Mouse (Mus musculus): Measurements from ENCODE around the gene Parpbp. TPM values are rescaled to one million over a fixed set of nuclear protein-coding genes. Genes with fewer than 3 reads are reported as not detected.

The Parpbp gene
- polyA plus RNA-seq, 1 experiment from 2014 or later = 4.4 TPM

DNA sequence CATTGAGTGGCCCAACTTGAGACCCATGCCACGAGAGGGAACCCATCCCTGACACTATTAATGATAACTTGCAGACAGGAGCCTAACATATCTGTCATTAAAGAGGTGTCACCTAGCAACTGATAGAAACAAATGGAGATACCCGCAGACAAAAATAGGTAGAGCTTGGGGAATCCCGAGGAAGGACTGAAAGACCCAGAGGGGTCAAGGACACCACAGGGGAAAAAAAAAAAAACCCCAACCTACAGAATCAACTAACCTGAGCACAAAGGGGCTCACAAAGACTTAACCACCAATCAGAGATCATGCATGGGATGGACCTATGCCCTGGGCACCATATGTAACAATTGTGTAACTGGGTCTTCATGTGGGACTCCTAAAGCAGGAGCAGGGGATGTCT, 79.4 kb downstream of the Parpbp start:
- no peaks in the 10 kb centered on the region for H3K27me3 ChIP-seq (ENCODE audit: insufficient read depth, low read length)
- H3K9me3 ChIP-seq (replicated peaks; ENCODE audit: low read length) = no peaks in the 10 kb centered on the region
- no peak overlapping the region for H3K4me2 ChIP-seq (ENCODE audit: low read length)
- WGBS = 82% methylated on average over 3 of the region's 3 CpGs
- H3K9ac ChIP-seq (ENCODE audit: low read depth, low read length) = no peak overlapping the region
- ATAC-seq (replicated peaks; ENCODE audit: low FRiP score, low read depth) (no peak), DNase-seq (ENCODE audit: low spot score) (no peak)
- TF ChIP-seq CTCF (IDR thresholded peaks at IDR 0.05; ENCODE audit: low read depth) = no peak
- no peak overlapping the region for H3K27ac ChIP-seq
- H3K4me1 ChIP-seq (replicated peaks; ENCODE audit: insufficient read depth, low read length) = no peaks in the 10 kb centered on the region
- H3K36me3 ChIP-seq (ENCODE audit: insufficient read depth, low read length) = no peaks in the 10 kb centered on the region
- H3K4me3 ChIP-seq (replicated peaks; ENCODE audit: low read depth, low read length) = no peak overlapping the region

DNA sequence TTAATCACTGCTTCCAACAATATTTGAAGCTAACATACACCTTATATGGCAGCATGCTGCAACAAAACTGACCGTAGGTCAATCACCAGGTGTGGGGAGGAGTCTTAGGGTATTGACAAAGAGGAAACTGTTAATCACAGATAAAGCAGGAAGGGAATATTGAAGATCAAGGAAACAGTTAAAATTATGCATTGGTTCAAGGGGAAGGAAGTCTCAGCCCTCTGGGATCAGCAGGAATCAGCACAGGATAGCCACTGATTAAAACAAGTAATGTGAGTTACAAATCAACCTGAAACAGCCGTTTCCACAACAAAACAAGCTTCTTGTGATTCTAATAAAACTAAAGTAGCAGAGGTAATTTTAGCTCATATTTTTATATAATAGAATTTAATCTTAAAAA, 81.9 kb downstream of the Parpbp start:
- no peaks in the 10 kb centered on the region for H3K4me1 ChIP-seq (replicated peaks; ENCODE audit: insufficient read depth, low read length)
- TF ChIP-seq CTCF (IDR thresholded peaks at IDR 0.05; ENCODE audit: low read depth) = no peak
- no peak overlapping the region for H3K4me3 ChIP-seq (replicated peaks; ENCODE audit: low read depth, low read length)
- no peak overlapping the region for H3K27ac ChIP-seq
- H3K9ac ChIP-seq (ENCODE audit: low read depth, low read length) = no peak overlapping the region
- H3K9me3 ChIP-seq (replicated peaks; ENCODE audit: low read length) = no peaks in the 10 kb centered on the region
- H3K36me3 ChIP-seq (ENCODE audit: insufficient read depth, low read length) = no peaks in the 10 kb centered on the region
- no peak for ATAC-seq (replicated peaks; ENCODE audit: low FRiP score, low read depth)
- no peaks in the 10 kb centered on the region for H3K27me3 ChIP-seq (ENCODE audit: insufficient read depth, low read length)
- H3K4me2 ChIP-seq (ENCODE audit: low read length) = no peak overlapping the region
- 49% methylated on average over 2 of the region's 2 CpGs for WGBS
- peak; percentile 40 for DNase-seq (ENCODE audit: low spot score)

DNA sequence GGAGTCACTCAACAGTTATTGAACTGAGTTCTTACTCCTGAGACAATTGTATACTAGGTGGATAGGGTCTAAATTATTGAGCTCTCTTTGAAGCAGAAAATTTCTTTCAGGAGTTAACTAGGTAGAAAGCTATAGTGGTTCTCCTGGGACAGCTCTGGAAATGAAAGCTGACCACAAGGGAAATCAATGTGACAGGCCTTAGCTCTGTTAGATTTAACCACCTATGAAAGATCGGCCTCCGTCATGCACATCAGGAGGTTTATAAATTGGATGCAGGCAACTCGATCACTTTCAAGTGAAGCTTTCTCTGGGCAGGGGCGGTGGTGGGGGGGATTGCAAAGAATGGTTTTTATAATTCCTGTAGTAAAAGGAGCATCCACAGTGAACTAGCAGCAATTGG, 83.3 kb downstream of the Parpbp start:
- Histone ChIP-seq H3K4me1 (replicated peaks; ENCODE audit: insufficient read depth, low read length) (no peaks in the 10 kb centered on the region), H3K9ac (ENCODE audit: low read depth, low read length) (no peak overlapping the region), H3K27ac (no peak overlapping the region), H3K27me3 (ENCODE audit: insufficient read depth, low read length) (no peaks in the 10 kb centered on the region), H3K36me3 (ENCODE audit: insufficient read depth, low read length) (no peaks in the 10 kb centered on the region), H3K9me3 (replicated peaks; ENCODE audit: low read length) (no peaks in the 10 kb centered on the region), H3K4me3 (replicated peaks; ENCODE audit: low read depth, low read length) (no peak overlapping the region), H3K4me2 (ENCODE audit: low read length) (no peak overlapping the region)
- TF ChIP-seq CTCF (IDR thresholded peaks at IDR 0.05; ENCODE audit: low read depth) = no peak
- WGBS = 81% methylated on average over 4 of the region's 4 CpGs
- DNase-seq (ENCODE audit: low spot score) (no peak), ATAC-seq (replicated peaks; ENCODE audit: low FRiP score, low read depth) (no peak)

DNA sequence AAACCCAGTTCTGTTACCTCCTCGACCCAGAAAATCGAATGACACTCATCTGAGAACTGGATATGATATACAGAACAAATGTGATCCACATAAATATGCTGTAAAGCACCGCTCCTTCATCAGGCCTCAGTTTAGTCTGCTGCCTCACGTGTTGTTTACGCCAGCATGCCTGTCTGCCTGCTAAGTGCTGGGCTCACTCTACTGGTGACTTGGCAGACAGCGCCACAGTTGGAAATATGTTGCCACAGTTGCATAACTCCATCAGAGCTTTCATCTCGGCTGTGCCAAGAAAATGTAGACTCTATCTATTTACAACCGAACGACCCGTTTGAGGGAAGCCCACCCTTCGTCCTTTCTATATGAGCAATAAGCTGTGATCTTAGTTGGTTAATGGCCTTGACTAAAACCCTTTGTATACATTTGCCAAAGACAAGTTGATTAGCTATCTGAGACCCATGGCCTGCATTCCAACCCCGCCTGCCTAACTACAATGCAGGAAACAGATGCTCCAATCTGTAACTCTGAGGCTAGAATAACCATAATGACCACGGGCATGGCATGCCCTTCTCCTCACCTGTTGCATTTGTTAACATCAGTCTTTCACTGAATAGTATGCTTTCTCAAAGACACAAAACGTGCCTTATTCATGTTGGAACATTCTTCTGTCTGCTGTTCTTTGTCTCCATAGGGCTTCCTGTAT, 89.6 kb downstream of the Parpbp start:
- ATAC-seq (replicated peaks; ENCODE audit: low FRiP score, low read depth) = no peak
- Histone ChIP-seq H3K9ac (ENCODE audit: low read depth, low read length) (no peak overlapping the region), H3K4me1 (replicated peaks; ENCODE audit: insufficient read depth, low read length) (no peaks in the 10 kb centered on the region), H3K27ac (no peak overlapping the region), H3K36me3 (ENCODE audit: insufficient read depth, low read length) (no peaks in the 10 kb centered on the region), H3K9me3 (replicated peaks; ENCODE audit: low read length) (no peaks in the 10 kb centered on the region), H3K4me2 (ENCODE audit: low read length) (no peak overlapping the region), H3K4me3 (replicated peaks; ENCODE audit: low read depth, low read length) (no peak overlapping the region), H3K27me3 (ENCODE audit: insufficient read depth, low read length) (no peaks in the 10 kb centered on the region)
- no peak for TF ChIP-seq CTCF (IDR thresholded peaks at IDR 0.05; ENCODE audit: low read depth)
- no peak for DNase-seq (ENCODE audit: low spot score)
- WGBS = 76% methylated on average over 14 of the region's 14 CpGs

- 78% methylated on average over 14 of the region's 14 CpGs for WGBS
- H3K4me3 ChIP-seq (replicated peaks; ENCODE audit: low read depth, low read length) = no peak overlapping the region
- H3K27me3 ChIP-seq (ENCODE audit: insufficient read depth, low read length) = no peaks in the 10 kb centered on the region
- no peak overlapping the region for H3K4me2 ChIP-seq (ENCODE audit: low read length)
- no peaks in the 10 kb centered on the region for H3K36me3 ChIP-seq (ENCODE audit: insufficient read depth, low read length)
- ATAC-seq (replicated peaks; ENCODE audit: low FRiP score, low read depth) (no peak), DNase-seq (ENCODE audit: low spot score) (no peak)
- H3K9ac ChIP-seq (ENCODE audit: low read depth, low read length) = no peak overlapping the region
- no peak for TF ChIP-seq CTCF (IDR thresholded peaks at IDR 0.05; ENCODE audit: low read depth)
- no peak overlapping the region for H3K27ac ChIP-seq
- H3K9me3 ChIP-seq (replicated peaks; ENCODE audit: low read length) = no peaks in the 10 kb centered on the region
- no peaks in the 10 kb centered on the region for H3K4me1 ChIP-seq (replicated peaks; ENCODE audit: insufficient read depth, low read length)
Measured at GRCm38 (mm10) chr10:88054233-88054985, 92.3 kb downstream of the Parpbp start.

- no peak for TF ChIP-seq CTCF (IDR thresholded peaks at IDR 0.05; ENCODE audit: low read depth)
- no peaks in the 10 kb centered on the region for H3K27me3 ChIP-seq (ENCODE audit: insufficient read depth, low read length)
- H3K4me2 ChIP-seq (ENCODE audit: low read length) = no peak overlapping the region
- DNase-seq (ENCODE audit: low spot score) = no peak
- no peaks in the 10 kb centered on the region for H3K36me3 ChIP-seq (ENCODE audit: insufficient read depth, low read length)
- no peaks in the 10 kb centered on the region for H3K9me3 ChIP-seq (replicated peaks; ENCODE audit: low read length)
- no peak for ATAC-seq (replicated peaks; ENCODE audit: low FRiP score, low read depth)
- H3K27ac ChIP-seq = no peak overlapping the region
- 43% methylated on average over 11 of the region's 11 CpGs for WGBS
- H3K4me1 ChIP-seq (replicated peaks; ENCODE audit: insufficient read depth, low read length) = no peaks in the 10 kb centered on the region
- no peak overlapping the region for H3K9ac ChIP-seq (ENCODE audit: low read depth, low read length)
- H3K4me3 ChIP-seq (replicated peaks; ENCODE audit: low read depth, low read length) = no peak overlapping the region
Measured at GRCm38 (mm10) chr10:88046098-88046771, 100.5 kb downstream of the Parpbp start.

All from kidney, postnatal 0 days (tissue).